Mouse (Mus musculus) skeletal muscle tissue, adult 2 months (tissue): Measurements from ENCODE around the gene Rdm1.

Experiments
- DNase-seq: peaks from one replicate; pipeline ENCODE4 v3.0.0-alpha.2; 2012; ENCODE audit warnings: low read depth, low spot score

Rdm1 gene

GRCm38 (mm10) chr11:101657886-101658750 lies 31.1 kb downstream of the Rdm1 start:
- peak; percentile 91 for DNase-seq

GRCm38 (mm10) chr11:101658751-101659558 lies 32.0 kb downstream of the Rdm1 start:
- peak; percentile 72 for DNase-seq

- no peak for DNase-seq
Observed at GRCm38 (mm10) chr11:101661191-101661590, 34.2 kb downstream of the Rdm1 start.

GRCm38 (mm10) chr11:101661786-101662185 lies 34.8 kb downstream of the Rdm1 start:
- DNase-seq = no peak

GRCm38 (mm10) chr11:101663229-101664027 lies 36.4 kb downstream of the Rdm1 start:
- no peak for DNase-seq

- peak; percentile 93 for DNase-seq
Observed at GRCm38 (mm10) chr11:101664825-101665635, 38.0 kb downstream of the Rdm1 start, which contains the start of gene Arl4d. TSS of gene Arl4d (plus strand) at chr11:101665541.

- no peak for DNase-seq
Observed at GRCm38 (mm10) chr11:101665636-101665992, 38.6 kb downstream of the Rdm1 start.

GRCm38 (mm10) chr11:101666626-101667345 lies 39.8 kb downstream of the Rdm1 start:
- no peak for DNase-seq

GRCm38 (mm10) chr11:101667871-101668532 lies 41.0 kb downstream of the Rdm1 start:
- peak; percentile 91 for DNase-seq

- DNase-seq = peak; percentile 51
Observed at GRCm38 (mm10) chr11:101668546-101669261, 41.7 kb downstream of the Rdm1 start.

GRCm38 (mm10) chr11:101670334-101670733 lies 43.3 kb downstream of the Rdm1 start:
- no peak for DNase-seq

GRCm38 (mm10) chr11:101671255-101671654 lies 44.3 kb downstream of the Rdm1 start:
- no peak for DNase-seq

- DNase-seq = no peak
Observed at GRCm38 (mm10) chr11:101673010-101673642, 46.1 kb downstream of the Rdm1 start.

- DNase-seq = no peak
Observed at GRCm38 (mm10) chr11:101674106-101674505, 47.1 kb downstream of the Rdm1 start.

GRCm38 (mm10) chr11:101675349-101675748 lies 48.4 kb downstream of the Rdm1 start:
- DNase-seq = no peak

- no peak for DNase-seq
Observed at GRCm38 (mm10) chr11:101677655-101678054, 50.7 kb downstream of the Rdm1 start.

- no peak for DNase-seq
Observed at GRCm38 (mm10) chr11:101678770-101679169, 51.8 kb downstream of the Rdm1 start.

GRCm38 (mm10) chr11:101679907-101680306 lies 52.9 kb downstream of the Rdm1 start:
- DNase-seq = no peak
